Mouse (Mus musculus) urinary bladder, adult 2 months (tissue): ENCODE measurements around the gene Ppm1j. TPM values are rescaled to one million over a fixed set of nuclear protein-coding genes. Genes with fewer than 3 reads are reported as not detected.
"Not testable (repeated sequence)": the region's sequence is repeated elsewhere in the genome, so short reads cannot be mapped to it uniquely, and the experiment has no call there.

Experiments
- DNase-seq: peaks from one replicate; pipeline ENCODE4 v3.0.0; 2022; ENCODE audit warnings: low spot score
- polyA plus RNA-seq: library from polyadenylated mRNA; depleted of rRNA; stranded (reverse); fragments of >200 nt; gene quantifications from 2 replicates; pipeline ENCODE4 v1.2.3, GENCODE M21; 2012; rRNA removed

Gene Ppm1j
- polyA plus RNA-seq, 1 experiment: 2.2 TPM

DNA sequence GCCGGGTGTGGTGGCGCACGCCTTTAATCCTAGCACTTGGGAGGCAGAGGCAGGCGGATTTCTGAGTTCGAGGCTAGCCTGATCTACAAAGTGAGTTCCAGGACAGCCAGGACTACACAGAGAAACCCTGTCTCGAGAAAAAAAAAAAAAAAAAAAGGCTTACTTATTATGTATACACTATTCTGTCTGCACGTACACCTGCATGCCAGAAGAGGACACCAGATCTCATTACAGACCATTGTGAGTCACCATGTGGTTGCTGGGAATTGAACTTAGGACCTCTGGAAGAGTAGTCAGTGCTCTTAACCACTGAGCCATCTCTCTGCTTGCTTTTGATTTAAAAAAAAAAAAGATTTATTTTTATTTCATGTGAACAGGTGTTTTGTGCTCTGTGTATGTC is 32.4 kb downstream of the Ppm1j start:
- not testable (repeated sequence) for DNase-seq

DNA sequence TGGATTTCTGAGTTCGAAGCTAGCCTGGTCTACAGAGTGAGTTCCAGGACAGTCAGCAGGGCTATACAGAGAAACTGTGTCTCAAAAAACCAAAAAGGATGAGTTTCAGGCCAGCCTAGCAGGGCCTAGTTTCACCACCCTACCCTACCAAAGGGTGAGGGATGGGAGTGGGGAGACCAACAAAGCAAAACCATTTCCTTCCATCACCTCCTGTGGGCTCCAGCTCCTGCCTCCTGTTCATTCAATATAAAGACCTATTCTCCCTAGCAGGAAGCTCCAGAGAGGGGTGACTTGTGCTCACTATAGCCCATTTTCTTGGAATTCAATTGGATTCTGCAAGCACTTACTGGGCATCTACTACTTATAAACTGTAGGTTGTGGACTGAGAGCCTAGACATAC is 33.9 kb downstream of the Ppm1j start:
- no peak for DNase-seq

- no peak for DNase-seq
Observed at GRCm38 (mm10) chr3:104815346-104815745, 34.5 kb downstream of the Ppm1j start.

DNA sequence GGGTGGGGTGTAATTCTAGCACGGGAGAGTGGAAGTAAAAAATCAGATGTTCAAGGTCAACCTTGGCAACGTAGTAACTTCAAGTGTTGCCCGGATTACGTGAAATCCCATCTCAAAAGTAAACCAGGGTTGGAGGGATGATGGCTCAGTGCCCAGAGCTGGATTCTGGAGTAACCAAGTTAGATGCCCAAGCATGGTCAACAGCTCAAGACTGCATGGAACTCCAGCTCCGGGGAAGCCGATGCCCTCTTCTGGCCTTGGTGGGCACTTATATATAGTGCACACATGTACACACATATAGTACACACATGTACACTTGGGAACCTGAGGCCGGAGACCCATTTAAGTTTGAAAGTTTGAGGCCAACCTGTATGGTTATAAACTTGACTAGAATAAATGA is 35.3 kb downstream of the Ppm1j start:
- DNase-seq: no peak

GRCm38 (mm10) chr3:104817481-104817990 is 36.7 kb downstream of the Ppm1j start:
- DNase-seq: peak; percentile 59

DNA sequence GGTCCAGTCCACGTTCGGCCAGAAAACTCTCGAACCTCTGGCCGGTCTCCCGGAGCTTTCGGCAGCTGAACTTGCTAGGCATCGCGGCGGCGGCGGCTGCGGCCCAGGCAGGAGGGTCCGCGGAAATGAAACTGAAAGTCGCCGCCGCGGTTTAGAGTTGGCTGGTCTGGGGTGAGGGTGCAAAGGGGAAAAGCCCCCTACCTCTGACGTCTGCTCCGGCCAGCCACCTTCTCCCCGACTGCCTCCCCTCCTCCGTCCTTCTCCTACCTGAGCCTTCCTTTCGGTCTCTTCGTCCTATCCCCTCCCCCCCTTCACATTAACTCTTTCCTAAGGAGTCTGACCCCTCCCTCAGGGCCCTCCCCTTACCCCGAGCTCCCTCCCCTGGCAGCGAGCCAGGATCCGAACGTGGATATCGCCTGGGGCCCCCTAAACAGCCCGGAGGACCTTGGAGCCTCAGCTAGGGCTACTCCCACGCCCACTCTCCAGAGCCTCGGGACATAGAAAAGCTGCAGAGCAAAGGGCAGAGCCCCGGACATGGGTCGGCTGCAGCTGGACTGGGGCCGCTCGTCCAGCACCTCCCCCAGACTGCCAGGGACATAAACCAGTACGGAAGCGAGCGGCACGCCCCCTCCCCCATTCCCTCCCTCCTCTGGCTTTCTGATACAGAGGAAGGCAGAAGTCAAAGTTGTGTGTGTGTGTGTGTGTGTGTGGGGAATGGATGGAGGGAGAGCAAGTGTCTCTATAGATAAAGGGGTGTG is 37.3 kb downstream of the Ppm1j start, which contains the start of gene Mov10:
Gene Mov10 (minus strand): TSS at position 573 of the 758 bp plus-strand sequence.
- DNase-seq: peak; percentile 58

DNA sequence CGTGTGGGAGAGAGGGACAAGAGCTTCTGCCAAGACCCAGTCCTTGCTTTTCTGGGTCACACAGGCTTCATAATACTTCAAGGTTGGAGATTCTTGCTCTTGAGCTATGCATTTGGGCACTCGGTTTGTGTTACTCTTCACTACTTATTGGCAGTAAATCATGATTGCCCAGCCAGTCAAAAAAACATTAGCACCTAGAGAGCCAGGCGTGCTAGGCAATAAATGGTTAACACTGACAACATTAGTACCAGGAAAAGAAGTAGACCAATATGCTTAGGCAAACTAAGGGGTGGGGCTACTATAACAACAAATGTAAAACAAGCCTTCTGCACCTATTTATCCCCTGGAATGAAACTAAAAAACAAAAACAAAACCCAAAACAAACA is 37.9 kb downstream of the Ppm1j start:
- DNase-seq: no peak

DNA sequence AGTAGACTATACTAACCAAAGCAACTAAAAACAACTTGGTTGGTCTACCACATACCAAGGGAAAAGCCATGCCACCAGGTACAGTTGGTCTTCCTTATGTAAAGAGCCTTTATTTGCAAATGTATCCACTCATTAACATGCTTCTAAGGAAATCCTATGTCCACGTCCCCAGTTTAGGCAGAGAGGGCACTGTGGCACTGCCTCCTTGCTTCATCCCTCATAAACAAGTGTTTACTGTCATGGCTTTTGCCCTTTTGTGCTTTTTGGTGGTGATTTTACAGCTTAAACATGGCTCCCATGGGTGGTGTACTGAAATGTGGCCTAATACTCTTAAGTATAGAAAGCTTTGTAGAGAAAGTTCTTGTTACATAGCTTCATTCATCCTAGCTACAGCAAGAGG is 39.6 kb downstream of the Ppm1j start:
- no peak for DNase-seq

GRCm38 (mm10) chr3:104822413-104822812 is 41.6 kb downstream of the Ppm1j start:
- DNase-seq: no peak

Other genes with a start within 250 kb of the Ppm1j start
- 24.7 and 25.4 TPM in 2 replicates for gene Slc16a1, start 142.4 kb upstream of the Ppm1j start, polyA plus RNA-seq
- 0.18 and 0.45 TPM in 2 replicates for gene Fam19a3, start 784 bp downstream of the Ppm1j start, polyA plus RNA-seq
- 124 and 138 TPM in 2 replicates for gene Rhoc, start 7.3 kb downstream of the Ppm1j start, polyA plus RNA-seq
- 7.5 and 11.2 TPM in 2 replicates for gene Mov10, start 37.5 kb downstream of the Ppm1j start, polyA plus RNA-seq
- gene St7l, start 82.9 kb downstream of the Ppm1j start, polyA plus RNA-seq: 16.4 and 18.1 TPM in 2 replicates
- 46.7 and 53.9 TPM in 2 replicates for gene Capza1, start 83.4 kb downstream of the Ppm1j start, polyA plus RNA-seq
- 14.3 and 19.6 TPM in 2 replicates for gene Wnt2b, start 180.9 kb downstream of the Ppm1j start, polyA plus RNA-seq